Mouse (Mus musculus): ENCODE measurements around the gene Vamp8.

GRCm38 (mm10) chr6:72429061-72429842 lies 38.7 kb upstream of the Vamp8 start:
- TF ChIP-seq CTCF (IDR thresholded peaks at IDR 0.05; ENCODE audit: insufficient read depth, low read length) (no peak), POLR2A (IDR thresholded peaks at IDR 0.05; ENCODE audit: borderline replicate concordance, extremely low read depth, low read depth, low read length) (no peak)

Data from lung, adult 2 months (tissue).